Mouse (Mus musculus) urinary bladder, postnatal 14 days (tissue): ENCODE data around the gene Kank1.
A peak's percentile ranks its signal among the peaks of the same experiment; 100 is the strongest.

Experiments
- DNase-seq: peaks from one replicate; pipeline ENCODE4 v3.0.0; 2021; ENCODE audit warnings: low spot score

The Kank1 gene

GRCm38 (mm10) chr19:25236596-25237491 is at the start of gene Kank1:
TSS of gene Kank1 (plus strand) at chr19:25236975.
- peak; percentile 68 for DNase-seq

- no peak for DNase-seq
These were observed 49.1 kb upstream of the Kank1 start for GRCm38 (mm10) chr19:25187681-25188080.

GRCm38 (mm10) chr19:25193751-25194150 is 43.0 kb upstream of the Kank1 start:
- DNase-seq = no peak

GRCm38 (mm10) chr19:25200081-25200860 is 36.5 kb upstream of the Kank1 start:
- no peak for DNase-seq

- DNase-seq = no peak
These were observed 33.7 kb upstream of the Kank1 start for GRCm38 (mm10) chr19:25203077-25203476.

GRCm38 (mm10) chr19:25206969-25207368 is 29.8 kb upstream of the Kank1 start:
- DNase-seq = no peak

- DNase-seq = no peak
These were observed 28.9 kb upstream of the Kank1 start for GRCm38 (mm10) chr19:25207731-25208361.

- no peak for DNase-seq
These were observed 28.1 kb upstream of the Kank1 start for GRCm38 (mm10) chr19:25208596-25209110.

GRCm38 (mm10) chr19:25220611-25221010 is 16.2 kb upstream of the Kank1 start:
- DNase-seq = no peak

- DNase-seq = no peak
These were observed 14.7 kb upstream of the Kank1 start for GRCm38 (mm10) chr19:25221964-25222640.

- DNase-seq = no peak
These were observed 6.5 kb upstream of the Kank1 start for GRCm38 (mm10) chr19:25230058-25230974.

GRCm38 (mm10) chr19:25230975-25231334 is 5.8 kb upstream of the Kank1 start:
- no peak for DNase-seq

GRCm38 (mm10) chr19:25232032-25232431 is 4.7 kb upstream of the Kank1 start:
- no peak for DNase-seq

GRCm38 (mm10) chr19:25237492-25238040 is 791 bp downstream of the Kank1 start:
- DNase-seq = peak; percentile 33

- no peak for DNase-seq
These were observed 1.3 kb downstream of the Kank1 start for GRCm38 (mm10) chr19:25238121-25238520.

GRCm38 (mm10) chr19:25243566-25243965 is 6.8 kb downstream of the Kank1 start:
- DNase-seq = no peak

GRCm38 (mm10) chr19:25246062-25246461 is 9.3 kb downstream of the Kank1 start:
- no peak for DNase-seq

GRCm38 (mm10) chr19:25247858-25248552 is 11.2 kb downstream of the Kank1 start:
- DNase-seq = no peak

- no peak for DNase-seq
These were observed 12.5 kb downstream of the Kank1 start for GRCm38 (mm10) chr19:25249230-25249629.
